Mouse (Mus musculus) heart, postnatal 10 days (tissue): ENCODE results near the gene Gjc1. TPM values are rescaled to one million over a fixed set of nuclear protein-coding genes. Genes with fewer than 3 reads are reported as not detected.

Experiments
- DNase-seq, 2 experiments: peaks; one replicate each; pipeline ENCODE4 v3.0.0; 2021
- intact Hi-C: fragments of 180-260 bp; cut with DNase I; formaldehyde crosslinking; loops from one replicate; pipeline ENCODE4 v1.15.1; 2025
- total RNA-seq, 2 experiments: library from RNA; stranded (reverse); gene quantifications; 2 replicates each; pipeline ENCODE4 v1.2.3; 2021

The Gjc1 gene
- 10 to 100 TPM; 57.7 to 74.8 TPM for total RNA-seq

- peak; percentile 83 to 84 for DNase-seq
- intact Hi-C loops: no loop called here
Observed at GRCm38 (mm10) chr11:102819021-102819782, at the start of gene Gjc1. Gjc1 (minus strand) TSS chr11:102819700.

GRCm38 (mm10) chr11:102864272-102864671 is 44.8 kb upstream of the Gjc1 start:
- intact Hi-C loops: loop anchor here (1.0 kb wide), 1 partner anchor 90 kb away; no protein-coding TSS in a partner anchor
- DNase-seq: peak; percentile 74 to 83

- intact Hi-C loops: no loop called here
- no peak for DNase-seq
Observed at GRCm38 (mm10) chr11:102859933-102860332, 40.4 kb upstream of the Gjc1 start.

GRCm38 (mm10) chr11:102858951-102859350 is 39.5 kb upstream of the Gjc1 start:
- intact Hi-C loops: no loop called here
- no peak for DNase-seq

GRCm38 (mm10) chr11:102855941-102856340 is 36.4 kb upstream of the Gjc1 start:
- no peak for DNase-seq
- intact Hi-C loops: no loop called here

GRCm38 (mm10) chr11:102853760-102854159 is 34.3 kb upstream of the Gjc1 start:
- intact Hi-C loops: no loop called here
- no peak for DNase-seq

GRCm38 (mm10) chr11:102851883-102852282 is 32.4 kb upstream of the Gjc1 start:
- peak; percentile 71 to 85 for DNase-seq
- intact Hi-C loops: loop anchor here (1.0 kb wide), 1 partner anchor 78 kb away; no protein-coding TSS in a partner anchor

- no peak for DNase-seq
- intact Hi-C loops: no loop called here
Observed at GRCm38 (mm10) chr11:102845926-102846325, 26.4 kb upstream of the Gjc1 start.

GRCm38 (mm10) chr11:102838616-102839150 is 19.2 kb upstream of the Gjc1 start:
- intact Hi-C loops: no loop called here

GRCm38 (mm10) chr11:102838126-102838525 is 18.6 kb upstream of the Gjc1 start:
- intact Hi-C loops: no loop called here
- DNase-seq: peak; percentile 45 to 56

More at GRCm38 (mm10) chr11:102838616-102839150, 19.2 kb upstream of the Gjc1 start:
- no peak for DNase-seq

GRCm38 (mm10) chr11:102837385-102837784 is 17.9 kb upstream of the Gjc1 start:
- intact Hi-C loops: no loop called here
- no peak for DNase-seq

GRCm38 (mm10) chr11:102836146-102836545 is 16.6 kb upstream of the Gjc1 start:
- DNase-seq: no peak
- intact Hi-C loops: no loop called here

- intact Hi-C loops: no loop called here
- DNase-seq: no peak
Observed at GRCm38 (mm10) chr11:102835549-102835948, 16.0 kb upstream of the Gjc1 start, which contains the start of gene Higd1b. Higd1b (plus strand) TSS chr11:102835849.

- DNase-seq: peak; percentile 45 to 47
- intact Hi-C loops: no loop called here
Observed at GRCm38 (mm10) chr11:102834219-102834618, 14.7 kb upstream of the Gjc1 start.

GRCm38 (mm10) chr11:102832700-102833297 is 13.3 kb upstream of the Gjc1 start:
- intact Hi-C loops: no loop called here
- DNase-seq: no peak

GRCm38 (mm10) chr11:102830276-102830675 is 10.8 kb upstream of the Gjc1 start:
- intact Hi-C loops: no loop called here
- DNase-seq: no peak

GRCm38 (mm10) chr11:102827097-102827496 is 7.6 kb upstream of the Gjc1 start:
- DNase-seq: no peak
- intact Hi-C loops: no loop called here

- no peak for DNase-seq
- intact Hi-C loops: no loop called here
Observed at GRCm38 (mm10) chr11:102826476-102826875, 7.0 kb upstream of the Gjc1 start.

GRCm38 (mm10) chr11:102821231-102821630 is 1.7 kb upstream of the Gjc1 start:
- DNase-seq: no peak
- intact Hi-C loops: no loop called here

- no peak for DNase-seq
- intact Hi-C loops: no loop called here
Observed at GRCm38 (mm10) chr11:102820432-102820831, 932 bp upstream of the Gjc1 start.

- DNase-seq: no peak
Observed at GRCm38 (mm10) chr11:102819783-102820385, 384 bp upstream of the Gjc1 start.

More at GRCm38 (mm10) chr11:102819783-102820385, 384 bp upstream of the Gjc1 start:
- intact Hi-C loops: no loop called here
